Mouse (Mus musculus) ES-E14 (cell line): ENCODE data around the gene Otop2. TPM values are rescaled to one million over a fixed set of nuclear protein-coding genes. Genes with fewer than 3 reads are reported as not detected.

Source experiments
- DNase-seq: peaks from one replicate; pipeline ENCODE4 v3.0.0-alpha.2; 2013; ENCODE audit warnings: low read depth, low spot score
- H3K27ac ChIP-seq: 2 replicates; pipeline ENCODE4 v1.5.1; 2012; ENCODE audit warnings: low read depth, mild to moderate bottlenecking, low read length, moderate library complexity, mixed read lengths; ENCODE audit not compliant: poor library complexity, insufficient read depth, severe bottlenecking
- H3K36me3 ChIP-seq: 2 replicates; pipeline ENCODE4 v1.6.1; 2012; ENCODE audit warnings: mild to moderate bottlenecking, low read length, moderate library complexity, mixed read lengths; ENCODE audit not compliant: control insufficient read depth, poor library complexity, insufficient read depth, severe bottlenecking
- H3K4me1 ChIP-seq, 2 experiments: fragments of 150-350 bp in 1 of 2; sonication (generic) in 1 of 2; 2 replicates each; pipeline ENCODE4 v1.6.1; 2012; ENCODE audit warnings: low read length in 2 of 2, mild to moderate bottlenecking in 1 of 2, mixed read lengths in 1 of 2; ENCODE audit not compliant: control insufficient read depth in 2 of 2, insufficient read depth in 2 of 2, poor library complexity in 1 of 2
- H3K4me3 ChIP-seq, 2 experiments: fragments of 150-350 bp in 1 of 2; sonication (generic) in 1 of 2; 2 replicates each; pipeline ENCODE4 v1.5.1; 2012; ENCODE audit warnings: low read length in 2 of 2, low read depth in 1 of 2, mild to moderate bottlenecking in 1 of 2, mixed read lengths in 1 of 2; ENCODE audit not compliant: insufficient read depth in 1 of 2, poor library complexity in 1 of 2, severe bottlenecking in 1 of 2
- H3K9ac ChIP-seq: 2 replicates; pipeline ENCODE4 v1.6.1; 2012; ENCODE audit warnings: low read depth, mild to moderate bottlenecking, low read length, mixed read lengths; ENCODE audit not compliant: poor library complexity, insufficient read depth, severe bottlenecking
- H3K9me3 ChIP-seq: fragments of 150-350 bp; sonication (generic); 2 replicates; pipeline ENCODE4 v1.6.1; 2012; ENCODE audit warnings: low read depth, mild to moderate bottlenecking, low read length; ENCODE audit not compliant: control insufficient read depth, insufficient read depth
- CHD2 ChIP-seq: IDR thresholded peaks from 2 replicates; pipeline ENCODE4 v1.6.1; 2014; ENCODE audit warnings: mild to moderate bottlenecking, low read depth, low read length, inconsistent platforms
- HCFC1 ChIP-seq: IDR thresholded peaks from 2 replicates; pipeline ENCODE4 v1.6.1; 2012; ENCODE audit warnings: low read length, inconsistent platforms, borderline replicate concordance; ENCODE audit not compliant: insufficient read depth
- MAFK ChIP-seq: IDR thresholded peaks from 2 replicates; pipeline ENCODE4 v1.6.1; 2014; ENCODE audit warnings: mild to moderate bottlenecking, low read depth, low read length, inconsistent platforms; ENCODE audit not compliant: insufficient read depth
- ZC3H11A ChIP-seq: IDR thresholded peaks from 2 replicates; pipeline ENCODE4 v1.6.1; 2012; ENCODE audit warnings: low read depth, mild to moderate bottlenecking, inconsistent platforms, low read length, borderline replicate concordance
- ZNF384 ChIP-seq: IDR thresholded peaks from 2 replicates; pipeline ENCODE4 v1.6.1; 2012; ENCODE audit warnings: low read depth, low read length, inconsistent platforms
- in situ Hi-C, 2 experiments: fragments of 600-800 bp; cut with MboI; formaldehyde crosslinking; loops; one replicate each; pipeline ENCODE4 v1.15.1; 2025; ENCODE audit warnings: low sequenced_read_pairs in 2 of 2, inconsistent platforms in 1 of 2; ENCODE audit not compliant: unreplicated experiment in 2 of 2
- total RNA-seq: library from RNA; depleted of rRNA; stranded (reverse); fragments of 300-350 nt; gene quantifications from 2 replicates; pipeline ENCODE4 v1.2.3, GENCODE M21; 2012

The Otop2 gene
- total RNA-seq, 1 experiment, result 0.18 TPM

DNA sequence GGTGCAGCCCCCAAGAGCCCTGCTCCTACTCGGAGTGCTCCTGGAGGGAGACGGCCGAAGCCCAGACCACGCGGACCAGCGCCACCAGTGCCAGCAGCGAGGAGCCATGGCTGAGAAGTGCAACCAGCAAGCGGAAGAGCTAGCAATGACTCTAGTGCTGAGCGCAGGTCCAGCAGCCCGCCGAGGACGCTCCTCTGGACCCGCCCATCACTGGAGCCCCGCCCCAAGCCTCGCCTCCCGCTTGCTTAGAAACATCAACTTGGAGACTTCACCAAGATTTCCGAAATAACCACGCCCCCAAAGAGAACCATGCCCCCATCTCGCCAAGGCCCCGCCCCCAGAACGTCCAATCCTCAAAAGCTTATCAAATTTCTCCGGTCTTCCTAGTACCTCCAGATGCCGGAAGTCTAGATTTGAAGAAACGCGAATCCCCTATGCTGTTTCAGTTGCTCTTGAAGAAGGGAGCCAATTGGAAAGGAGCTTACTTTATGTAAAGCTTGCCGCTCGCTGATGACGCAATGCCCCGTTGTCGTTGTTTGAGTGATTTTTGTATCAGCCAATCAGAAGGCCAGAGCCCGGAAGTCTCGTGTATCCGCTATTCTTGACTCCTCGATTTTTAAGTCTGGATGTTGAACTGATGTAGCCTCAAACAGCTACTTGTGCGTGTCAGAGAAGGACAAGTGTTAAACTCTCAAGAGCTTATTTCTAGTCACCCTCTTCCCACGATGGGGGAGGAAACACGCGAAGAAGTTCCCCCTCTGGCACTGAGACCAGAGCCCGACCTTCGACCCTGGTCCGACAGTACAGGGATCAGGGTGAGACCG lies 30.0 kb upstream of the Otop2 start, which contains the start of gene Fdxr:
TSS of gene Fdxr (minus strand) at position 271 of the 824 bp plus-strand sequence.
- peak within 1 kb of the TSS; percentile 79 for H3K9ac ChIP-seq
- H3K27ac ChIP-seq, result no peak within 1 kb of the TSS; the same call in 1 of the 2 replicates
- peak within 1 kb of the TSS; percentile 77 to 96 for H3K4me3 ChIP-seq
- in situ Hi-C loops, result no loop called here
- peak; percentile 83 for TF ChIP-seq CHD2
- no peak for TF ChIP-seq MAFK
- peak; percentile 7; the same call in 1 of the 2 replicates for TF ChIP-seq ZC3H11A
- TF ChIP-seq HCFC1, result peak; percentile 46; the same call in 1 of the 2 replicates
- peaks cover 2% of the 10 kb centered on the region in 2 experiments; a peak in 3 of 4 replicates for H3K4me1 ChIP-seq
- DNase-seq, result peak; percentile 100
- H3K9me3 ChIP-seq, result no peaks in the 10 kb centered on the region
- H3K36me3 ChIP-seq, result no peaks in the 10 kb centered on the region

DNA sequence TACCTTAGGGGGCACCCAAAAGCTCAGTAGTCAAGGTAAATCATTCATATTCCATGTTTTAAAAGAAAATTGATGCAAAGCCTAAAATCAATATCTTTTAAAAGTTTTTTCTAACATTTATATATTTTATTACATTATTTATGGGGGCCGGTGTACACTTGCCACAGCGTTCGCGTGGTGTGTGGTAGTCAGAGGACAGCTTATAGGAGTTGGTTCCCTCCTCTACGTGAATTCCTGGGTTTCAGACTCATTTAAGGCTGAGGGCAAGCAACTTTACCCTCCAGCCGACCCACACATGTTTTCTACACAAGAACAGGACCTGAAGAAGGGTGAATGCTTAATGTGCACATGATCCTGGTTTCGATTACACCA lies 29.4 kb upstream of the Otop2 start:
- DNase-seq, result no peak
- Histone ChIP-seq H3K36me3 (no peaks in the 10 kb centered on the region), H3K9ac (peak overlapping the region; percentile 61; the same call in 1 of the 2 replicates), H3K4me3 (peak overlapping the region; percentile 77 to 96), H3K4me1 (peaks cover 2% of the 10 kb centered on the region in 2 experiments; a peak in 3 of 4 replicates), H3K9me3 (no peaks in the 10 kb centered on the region), H3K27ac (no peak overlapping the region)
- TF ChIP-seq ZC3H11A, result no peak
- TF ChIP-seq MAFK, result no peak
- in situ Hi-C loops, result no loop called here

GRCm38 (mm10) chr11:115278176-115278575 lies 28.8 kb upstream of the Otop2 start:
- H3K9me3 ChIP-seq, result no peaks in the 10 kb centered on the region
- no peaks in the 10 kb centered on the region for H3K36me3 ChIP-seq
- no peak overlapping the region for H3K4me3 ChIP-seq
- peaks cover 2% of the 10 kb centered on the region in 2 experiments; a peak in 3 of 4 replicates for H3K4me1 ChIP-seq
- in situ Hi-C loops, result no loop called here
- no peak overlapping the region for H3K9ac ChIP-seq
- no peak overlapping the region for H3K27ac ChIP-seq
- TF ChIP-seq ZNF384 (no peak), ZC3H11A (no peak), HCFC1 (no peak), CHD2 (no peak), MAFK (no peak)
- DNase-seq, result no peak

GRCm38 (mm10) chr11:115279726-115280125 lies 27.2 kb upstream of the Otop2 start:
- no peak for TF ChIP-seq CHD2
- TF ChIP-seq ZC3H11A, result no peak
- no peak for TF ChIP-seq ZNF384
- TF ChIP-seq HCFC1, result no peak
- no peak for TF ChIP-seq MAFK
- in situ Hi-C loops, result no loop called here
- Histone ChIP-seq H3K9me3 (no peaks in the 10 kb centered on the region), H3K36me3 (no peaks in the 10 kb centered on the region), H3K9ac (no peak overlapping the region), H3K4me3 (no peak overlapping the region), H3K4me1 (peaks cover 2% of the 10 kb centered on the region in 2 experiments; a peak in 3 of 4 replicates), H3K27ac (no peak overlapping the region)
- DNase-seq, result no peak
